Mouse (Mus musculus): ENCODE measurements at regions not wholly inside any gene's neighbourhood (a gene's known extent, or its start where the extent isn't known, plus 50 kb on each side); places are given as distances from the start of the nearest gene placed in this dataset.

DNA sequence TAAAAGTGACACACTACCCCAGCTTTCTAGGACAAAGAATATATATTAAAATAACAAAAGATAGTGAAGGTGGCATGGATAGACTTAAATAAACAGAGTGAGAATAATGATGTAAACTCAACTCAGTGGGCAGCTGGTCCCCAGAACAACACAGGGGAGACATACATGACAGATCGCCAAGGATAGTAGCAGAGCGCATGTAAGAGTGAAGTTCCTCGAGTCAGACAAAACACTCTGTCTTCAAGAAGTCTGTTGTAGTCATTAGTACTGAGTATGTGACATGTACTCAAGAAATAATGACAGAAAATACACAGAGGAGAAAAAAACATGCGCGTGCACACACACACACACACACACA is 74.8 kb upstream of the Stxbp5l start:
- intact Hi-C loops (cut with DNase I): no loop called here
- no peak for DNase-seq (ENCODE audit: low spot score in 2 of 2)

DNA sequence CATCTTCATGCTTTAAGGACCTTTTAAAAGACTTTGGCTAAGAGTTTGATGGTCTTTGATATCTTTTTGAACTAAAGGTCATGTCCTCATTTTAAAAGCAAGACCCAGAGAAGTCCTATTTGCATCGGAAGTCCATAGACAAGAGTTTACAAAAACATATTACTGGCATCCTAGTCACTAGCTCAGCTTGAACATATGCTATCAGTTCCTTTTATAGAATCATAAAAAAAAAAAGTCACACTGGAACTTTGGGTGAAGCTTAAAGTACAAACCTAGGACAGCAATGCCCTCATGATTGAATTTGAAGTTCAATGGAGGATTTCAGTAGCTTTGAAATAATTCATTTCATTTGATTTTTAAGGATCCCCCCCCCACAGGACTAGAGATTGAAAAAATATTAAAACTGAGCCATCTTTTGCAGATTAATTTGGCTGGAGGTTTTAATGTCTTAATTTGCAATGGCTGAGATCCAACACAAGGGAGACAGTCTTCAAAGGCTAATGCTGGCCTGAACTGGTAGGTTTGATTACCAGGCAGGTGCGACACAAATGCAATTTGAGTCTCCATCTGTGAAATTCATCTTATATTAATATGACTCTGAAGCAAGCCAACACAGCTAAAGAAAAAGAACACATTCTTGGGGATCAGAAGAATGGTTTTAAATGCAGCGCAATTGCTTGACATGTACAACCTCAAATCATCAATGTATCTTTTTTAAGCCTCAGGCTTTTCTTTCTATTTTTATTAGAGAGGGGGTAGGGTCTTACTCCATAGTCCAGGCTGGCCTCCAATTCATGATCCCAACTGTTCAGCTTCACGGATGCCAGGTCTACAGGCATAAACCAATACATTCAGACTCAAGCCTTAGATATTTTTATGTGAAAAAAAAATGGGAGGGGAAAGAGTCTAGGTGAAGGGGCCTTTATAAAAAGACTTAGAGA is 74.1 kb upstream of the Stxbp5l start:
- no peak for DNase-seq (ENCODE audit: low spot score in 2 of 2)
- intact Hi-C loops (cut with DNase I): no loop called here

GRCm38 (mm10) chr16:37455971-37456370 is 71.2 kb upstream of the Stxbp5l start:
- no peak for DNase-seq (ENCODE audit: low spot score in 2 of 2)
- intact Hi-C loops (cut with DNase I): no loop called here

- DNase-seq (ENCODE audit: low spot score in 2 of 2): no peak
- intact Hi-C loops (cut with DNase I): no loop called here
Measured at GRCm38 (mm10) chr16:37449846-37450245, 65.1 kb upstream of the Stxbp5l start.

GRCm38 (mm10) chr16:37445756-37446155 is 61.0 kb upstream of the Stxbp5l start:
- intact Hi-C loops (cut with DNase I): no loop called here
- no peak for DNase-seq (ENCODE audit: low spot score in 2 of 2)

GRCm38 (mm10) chr16:37442936-37443335 is 58.2 kb upstream of the Stxbp5l start:
- intact Hi-C loops (cut with DNase I): no loop called here
- no peak for DNase-seq (ENCODE audit: low spot score in 2 of 2)

DNA sequence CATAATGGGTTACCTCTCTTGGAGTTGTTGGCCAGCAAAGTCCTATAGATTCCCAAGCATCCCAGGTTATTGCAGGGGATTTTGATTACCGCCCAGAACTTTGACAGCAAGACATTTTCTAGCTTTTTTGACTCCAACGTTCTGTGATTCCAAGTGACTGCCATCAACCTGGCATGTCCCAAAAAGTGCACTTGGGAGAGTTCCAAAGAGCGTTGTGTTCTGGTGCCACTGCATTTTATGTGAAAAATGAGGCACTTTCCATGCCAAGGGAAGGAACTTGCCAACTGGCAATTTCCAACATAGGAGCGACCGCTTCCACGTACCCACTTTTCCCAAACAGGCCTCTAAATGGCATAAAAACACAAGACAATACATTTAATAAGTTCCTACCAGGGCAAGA is 57.7 kb upstream of the Stxbp5l start:
- intact Hi-C loops (cut with DNase I): no loop called here

GRCm38 (mm10) chr16:37440628-37441164 is 55.9 kb upstream of the Stxbp5l start:
- DNase-seq (ENCODE audit: low spot score in 2 of 2): peak; percentile 29 to 45
- intact Hi-C loops (cut with DNase I): no loop called here

More for the DNA sequence above, 57.7 kb upstream of the Stxbp5l start:
- peak in 1 of 2 experiments; percentile 17 for DNase-seq (ENCODE audit: low spot score in 2 of 2)
